Mouse (Mus musculus): ENCODE results near the gene Ctla4. TPM values are rescaled to one million over a fixed set of nuclear protein-coding genes. Genes with fewer than 3 reads are reported as not detected.
A peak's percentile ranks its signal among the peaks of the same experiment; 100 is the strongest.

The Ctla4 gene
- total and polyA plus RNA-seq, 2 experiments from 2014 or later: not detected

DNA sequence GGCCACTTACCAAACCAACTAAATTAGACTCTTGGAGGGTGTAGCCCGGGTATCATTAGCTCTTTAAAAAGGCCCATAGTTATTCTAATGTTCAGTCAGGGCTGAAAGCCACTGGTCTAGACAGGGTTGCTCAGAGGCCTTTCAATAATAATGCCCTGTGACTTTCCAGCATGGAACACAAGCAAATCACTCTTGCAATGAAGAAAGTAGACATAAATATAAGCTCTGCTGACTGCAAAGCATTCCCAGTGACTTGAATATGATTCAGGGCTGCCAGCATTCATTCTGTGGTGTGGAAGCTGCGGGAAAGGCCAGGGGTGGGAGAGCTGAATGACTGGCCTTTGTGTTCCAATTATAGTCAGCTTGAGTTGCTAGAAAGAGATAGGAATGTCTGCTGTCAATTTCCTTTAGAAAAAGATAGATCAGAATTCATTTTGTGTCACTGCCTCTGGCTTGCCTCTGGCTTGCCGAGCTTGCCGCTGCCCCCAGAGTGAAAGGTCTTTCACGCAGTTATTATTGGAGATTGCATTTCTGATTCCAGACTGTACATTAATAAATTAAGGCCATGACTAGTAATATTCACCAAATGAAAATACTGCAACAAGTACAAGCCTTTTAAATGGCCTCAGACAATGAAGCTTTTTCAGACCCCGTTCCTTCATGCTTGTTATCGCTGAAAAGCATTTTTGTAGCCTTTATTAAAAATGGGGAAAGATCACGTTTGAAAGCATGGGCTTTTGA, 35.6 kb upstream of the Ctla4 start:
- WGBS: 13% methylated on average over 8 of the region's 8 CpGs
- ATAC-seq (ENCODE audit: low FRiP score): peak; percentile 7; the same call in 1 of the 2 replicates

DNA sequence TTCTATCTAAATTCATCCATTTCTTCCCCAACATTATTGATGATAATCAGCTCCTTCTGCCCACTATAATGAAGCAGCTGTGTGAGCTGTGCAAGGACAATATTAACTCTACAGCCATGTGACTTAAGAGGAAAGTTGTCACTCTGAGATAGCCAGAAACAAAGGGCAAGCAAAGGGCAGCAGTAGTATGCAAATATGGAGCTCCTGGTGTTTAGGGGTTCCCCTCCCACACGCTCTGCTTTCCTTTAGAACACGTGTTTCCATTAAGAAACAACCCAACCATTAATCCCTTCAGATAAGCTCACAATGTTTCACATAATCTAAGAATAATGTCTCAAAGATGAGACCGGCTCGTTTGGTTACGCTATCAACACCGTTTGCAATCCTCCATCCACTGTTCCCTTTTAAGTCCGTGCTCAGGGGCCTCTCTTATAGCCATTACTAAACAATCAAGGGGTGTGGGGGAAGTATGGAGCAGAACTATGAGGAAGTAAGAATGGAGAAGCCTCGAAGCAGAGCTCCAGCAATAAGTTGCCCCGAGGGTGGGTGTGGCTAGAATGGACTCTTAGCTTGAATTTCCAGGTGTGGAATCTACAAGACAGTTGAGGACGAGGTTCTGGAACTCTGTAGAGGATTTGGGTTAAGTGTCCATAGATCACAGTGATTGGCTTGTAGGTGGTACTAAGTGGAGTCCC, 34.6 kb upstream of the Ctla4 start:
- H3K27me3 ChIP-seq (ENCODE audit: insufficient read depth, low read length): no peaks in the 10 kb centered on the region
- H3K36me3 ChIP-seq (ENCODE audit: insufficient read depth, low read length): no peaks in the 10 kb centered on the region
- H3K4me1 ChIP-seq (ENCODE audit: insufficient read depth, low read length): peaks cover 3% of the 10 kb centered on the region; the same call in 1 of the 2 replicates
- no peak for DNase-seq (ENCODE audit: low spot score)
- no peak overlapping the region for H3K9ac ChIP-seq (replicated peaks; ENCODE audit: low read length, poor library complexity, severe bottlenecking)
- H3K4me2 ChIP-seq (ENCODE audit: low read depth, low read length, poor library complexity, severe bottlenecking): no peak overlapping the region
- H3K9me3 ChIP-seq (ENCODE audit: low read length): no peaks in the 10 kb centered on the region
- WGBS: 41% methylated on average over 10 of the region's 10 CpGs
- no peak overlapping the region for H3K4me3 ChIP-seq (ENCODE audit: low read depth, low read length)
- ATAC-seq (ENCODE audit: low FRiP score): no peak
- TF ChIP-seq CTCF (IDR thresholded peaks at IDR 0.05): no peak
- H3K27ac ChIP-seq (ENCODE audit: low read depth, low read length): no peak overlapping the region

More for the DNA sequence above, 35.6 kb upstream of the Ctla4 start:
- H3K27ac ChIP-seq (ENCODE audit: low read depth, low read length): peak overlapping the region; percentile 51; the same call in 1 of the 2 replicates
- DNase-seq (ENCODE audit: low spot score): peak; percentile 64
- H3K4me3 ChIP-seq (ENCODE audit: low read depth, low read length): no peak overlapping the region
- H3K36me3 ChIP-seq (ENCODE audit: insufficient read depth, low read length): no peaks in the 10 kb centered on the region
- no peaks in the 10 kb centered on the region for H3K9me3 ChIP-seq (ENCODE audit: low read length)
- no peak for TF ChIP-seq CTCF (IDR thresholded peaks at IDR 0.05)
- no peaks in the 10 kb centered on the region for H3K27me3 ChIP-seq (ENCODE audit: insufficient read depth, low read length)
- no peak overlapping the region for H3K4me2 ChIP-seq (ENCODE audit: low read depth, low read length, poor library complexity, severe bottlenecking)
- peaks cover 3% of the 10 kb centered on the region; the same call in 1 of the 2 replicates for H3K4me1 ChIP-seq (ENCODE audit: insufficient read depth, low read length)
- no peak overlapping the region for H3K9ac ChIP-seq (replicated peaks; ENCODE audit: low read length, poor library complexity, severe bottlenecking)

DNA sequence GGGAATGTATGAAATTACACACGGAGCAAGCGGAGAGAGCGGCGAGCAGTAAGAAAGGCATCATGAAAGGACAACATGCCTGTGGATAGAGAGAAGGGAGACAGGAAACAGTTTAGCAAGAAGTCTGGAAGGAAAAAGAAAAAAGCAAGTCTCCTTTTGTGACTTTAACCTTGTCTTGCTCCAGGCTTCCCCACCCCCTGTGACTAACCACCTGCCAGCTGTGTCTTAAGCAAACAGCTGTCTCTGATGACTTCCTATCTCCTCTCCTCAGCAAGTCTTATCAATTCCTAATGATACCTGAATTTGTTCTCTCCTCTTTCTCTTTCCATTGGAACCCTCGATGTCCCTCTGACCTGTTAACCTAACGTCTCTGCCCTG, 34.0 kb upstream of the Ctla4 start:
- Histone ChIP-seq H3K36me3 (ENCODE audit: insufficient read depth, low read length) (no peaks in the 10 kb centered on the region), H3K27ac (ENCODE audit: low read depth, low read length) (no peak overlapping the region), H3K9ac (replicated peaks; ENCODE audit: low read length, poor library complexity, severe bottlenecking) (no peak overlapping the region), H3K4me2 (ENCODE audit: low read depth, low read length, poor library complexity, severe bottlenecking) (no peak overlapping the region), H3K9me3 (ENCODE audit: low read length) (no peaks in the 10 kb centered on the region), H3K4me1 (ENCODE audit: insufficient read depth, low read length) (peaks cover 3% of the 10 kb centered on the region; the same call in 1 of the 2 replicates), H3K27me3 (ENCODE audit: insufficient read depth, low read length) (no peaks in the 10 kb centered on the region), H3K4me3 (ENCODE audit: low read depth, low read length) (no peak overlapping the region)
- no peak for DNase-seq (ENCODE audit: low spot score)
- 83% methylated on average over 6 of the region's 6 CpGs for WGBS
- TF ChIP-seq CTCF (IDR thresholded peaks at IDR 0.05): no peak
- no peak for ATAC-seq (ENCODE audit: low FRiP score)

DNA sequence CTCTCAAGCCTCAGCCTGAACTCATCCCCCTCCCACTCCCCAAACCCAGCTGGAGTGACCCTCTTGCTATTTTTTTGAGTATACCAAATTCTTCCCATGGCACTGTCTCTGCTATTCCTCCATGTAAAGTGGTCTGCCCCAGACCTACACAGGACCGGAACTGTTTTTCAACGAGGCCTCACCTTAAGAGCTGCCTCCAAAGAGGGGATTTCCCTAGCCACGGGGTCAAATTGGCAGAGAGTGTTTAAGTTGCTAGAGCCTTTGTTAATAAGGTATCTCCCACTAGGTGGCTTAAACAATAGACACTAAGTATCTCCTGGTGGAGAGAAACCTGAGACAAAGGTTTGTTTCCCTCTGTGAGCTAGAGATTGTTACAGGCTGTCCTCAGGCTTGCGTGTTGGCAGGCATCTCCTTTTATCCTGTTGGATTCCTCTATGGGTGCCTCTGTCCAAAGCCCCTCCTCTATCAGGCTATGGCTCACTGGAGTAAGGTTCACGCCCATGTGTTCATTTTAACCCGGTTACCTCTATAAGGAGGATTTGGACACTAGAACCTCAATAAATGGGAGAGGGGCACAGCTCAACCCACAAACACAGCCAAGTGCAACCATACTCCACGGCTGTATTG, 33.4 kb upstream of the Ctla4 start:
- Histone ChIP-seq H3K9me3 (ENCODE audit: low read length) (no peaks in the 10 kb centered on the region), H3K4me3 (ENCODE audit: low read depth, low read length) (no peak overlapping the region), H3K27ac (ENCODE audit: low read depth, low read length) (no peak overlapping the region), H3K36me3 (ENCODE audit: insufficient read depth, low read length) (no peaks in the 10 kb centered on the region), H3K27me3 (ENCODE audit: insufficient read depth, low read length) (no peaks in the 10 kb centered on the region), H3K9ac (replicated peaks; ENCODE audit: low read length, poor library complexity, severe bottlenecking) (no peak overlapping the region), H3K4me1 (ENCODE audit: insufficient read depth, low read length) (peaks cover 3% of the 10 kb centered on the region; the same call in 1 of the 2 replicates), H3K4me2 (ENCODE audit: low read depth, low read length, poor library complexity, severe bottlenecking) (no peak overlapping the region)
- DNase-seq (ENCODE audit: low spot score) (no peak), ATAC-seq (ENCODE audit: low FRiP score) (no peak)
- WGBS: 38% methylated on average over 7 of the region's 7 CpGs
- TF ChIP-seq CTCF (IDR thresholded peaks at IDR 0.05): no peak

DNA sequence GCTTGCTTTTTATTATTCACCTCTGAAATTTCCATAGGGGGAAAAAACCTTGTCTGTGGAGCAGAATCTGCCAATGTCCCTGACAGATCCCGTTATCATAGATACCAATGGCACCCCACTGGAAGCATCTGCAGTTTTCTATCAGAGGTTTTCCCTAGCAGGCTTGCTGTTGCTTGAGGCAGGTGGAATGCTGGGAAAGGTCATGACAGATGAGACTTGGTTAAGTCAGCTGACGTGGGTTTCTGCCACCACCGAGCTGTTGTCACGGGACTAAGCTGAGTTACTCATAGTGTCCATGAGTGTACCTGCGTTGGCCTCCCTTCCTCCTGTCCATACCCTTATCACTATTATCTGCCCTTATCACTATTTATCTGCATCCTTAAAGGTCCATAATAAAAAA, 32.8 kb upstream of the Ctla4 start:
- no peak for DNase-seq (ENCODE audit: low spot score)
- no peak overlapping the region for H3K9ac ChIP-seq (replicated peaks; ENCODE audit: low read length, poor library complexity, severe bottlenecking)
- H3K4me3 ChIP-seq (ENCODE audit: low read depth, low read length): no peak overlapping the region
- H3K4me1 ChIP-seq (ENCODE audit: insufficient read depth, low read length): peaks cover 3% of the 10 kb centered on the region; the same call in 1 of the 2 replicates
- no peaks in the 10 kb centered on the region for H3K27me3 ChIP-seq (ENCODE audit: insufficient read depth, low read length)
- no peak for TF ChIP-seq CTCF (IDR thresholded peaks at IDR 0.05)
- ATAC-seq (ENCODE audit: low FRiP score): no peak
- no peaks in the 10 kb centered on the region for H3K9me3 ChIP-seq (ENCODE audit: low read length)
- no peaks in the 10 kb centered on the region for H3K36me3 ChIP-seq (ENCODE audit: insufficient read depth, low read length)
- H3K27ac ChIP-seq (ENCODE audit: low read depth, low read length): no peak overlapping the region
- H3K4me2 ChIP-seq (ENCODE audit: low read depth, low read length, poor library complexity, severe bottlenecking): no peak overlapping the region
- WGBS: 88% methylated on average over 5 of the region's 5 CpGs

Measured in midbrain, postnatal 0 days (tissue).